Mouse (Mus musculus): Measurements from ENCODE around the gene Rbm33.

Gene Rbm33

DNA sequence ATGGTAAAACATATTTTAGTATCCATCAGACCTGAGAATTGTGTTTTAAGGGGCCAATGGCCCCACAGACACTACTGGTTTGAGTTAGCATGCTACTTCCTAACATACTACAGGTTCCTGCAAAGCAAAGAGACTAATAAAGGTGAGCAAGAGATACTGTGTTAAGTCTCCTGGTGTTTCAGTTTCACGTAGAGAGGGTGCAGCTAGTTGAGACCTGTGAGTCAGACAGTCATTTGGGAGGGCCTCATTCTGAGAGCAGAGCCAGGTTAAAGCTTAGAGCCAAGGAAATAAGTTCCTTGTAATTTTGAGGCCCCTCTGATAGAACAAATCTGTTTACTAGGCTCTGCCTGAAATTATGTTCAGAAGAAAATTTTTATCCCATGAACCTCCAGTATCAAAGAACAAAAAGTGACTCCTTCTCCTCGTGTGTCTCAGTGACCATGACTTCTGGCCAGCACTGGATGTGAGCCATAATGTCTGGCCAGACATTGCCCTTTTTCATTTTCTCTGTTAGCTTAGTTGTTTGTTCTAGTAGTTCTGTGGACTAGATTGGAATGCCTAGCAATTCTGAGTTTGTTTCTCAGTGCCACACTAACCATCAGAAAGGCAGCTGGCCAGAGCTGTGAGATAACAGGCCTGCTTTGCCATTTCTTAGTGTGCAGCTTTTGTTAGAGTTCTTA lies 95.2 kb downstream of the Rbm33 start:
- in situ Hi-C loops (cut with MboI, MseI) = no loop called here

DNA sequence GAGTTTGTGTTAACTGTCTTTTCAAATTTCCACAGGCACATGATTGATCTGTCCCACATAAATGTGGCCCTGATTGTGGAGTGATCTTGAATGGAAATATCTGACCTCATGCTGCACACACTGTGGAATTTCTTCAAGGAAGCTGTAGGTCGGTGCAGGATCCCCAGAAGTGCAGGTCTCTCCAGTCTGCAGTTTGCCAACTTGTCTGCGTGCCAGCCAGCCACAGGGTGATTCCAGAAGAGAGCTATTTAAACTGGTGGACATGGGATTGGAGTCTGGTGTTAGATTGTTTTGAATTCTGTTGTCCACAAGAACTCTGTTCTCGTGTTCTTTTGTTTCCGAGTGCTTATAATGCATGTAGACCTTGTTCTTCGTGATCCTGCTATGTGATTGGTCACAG lies 96.6 kb downstream of the Rbm33 start:
- in situ Hi-C loops (cut with MboI, MseI) = no loop called here

DNA sequence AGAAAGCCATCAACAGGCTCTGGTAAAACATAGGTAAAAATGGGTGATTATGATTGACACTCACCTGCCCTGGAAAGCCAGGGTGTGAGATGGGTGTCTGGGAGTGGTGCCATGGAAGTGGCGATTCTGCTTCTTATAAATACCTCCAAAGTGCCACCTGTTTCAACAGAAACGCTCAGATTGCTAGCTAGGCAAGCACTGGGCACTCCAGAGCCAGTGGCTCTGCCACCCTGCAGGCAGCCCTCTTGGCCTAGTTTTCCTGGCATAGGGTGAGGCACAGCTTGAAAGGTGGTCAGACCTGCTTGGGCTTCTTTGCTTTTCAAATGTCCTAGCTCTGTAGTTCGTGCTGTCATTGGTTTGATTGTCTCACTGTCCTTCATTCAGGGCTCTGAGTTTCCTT lies 97.2 kb downstream of the Rbm33 start:
- in situ Hi-C loops (cut with MboI, MseI) = no loop called here

DNA sequence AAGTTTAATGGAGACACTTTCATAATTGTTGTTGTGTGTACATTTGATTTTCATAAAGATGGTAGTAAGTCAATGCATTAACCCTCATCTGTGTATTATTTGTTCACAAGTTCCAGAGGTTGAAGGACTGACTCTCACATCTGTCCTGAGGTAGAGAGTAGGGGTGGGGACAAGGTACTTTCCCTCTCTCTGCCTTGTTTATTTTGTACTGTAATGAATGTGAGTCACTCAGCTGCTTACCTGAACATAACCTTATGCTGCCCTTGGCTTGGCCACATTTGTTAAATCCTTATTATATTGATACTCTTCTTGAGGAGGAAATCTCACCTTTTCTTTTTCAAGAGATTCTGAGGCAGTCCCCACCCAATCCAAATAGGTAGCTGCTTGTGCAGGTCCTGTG lies 99.1 kb downstream of the Rbm33 start:
- in situ Hi-C loops (cut with MboI, MseI) = no loop called here

DNA sequence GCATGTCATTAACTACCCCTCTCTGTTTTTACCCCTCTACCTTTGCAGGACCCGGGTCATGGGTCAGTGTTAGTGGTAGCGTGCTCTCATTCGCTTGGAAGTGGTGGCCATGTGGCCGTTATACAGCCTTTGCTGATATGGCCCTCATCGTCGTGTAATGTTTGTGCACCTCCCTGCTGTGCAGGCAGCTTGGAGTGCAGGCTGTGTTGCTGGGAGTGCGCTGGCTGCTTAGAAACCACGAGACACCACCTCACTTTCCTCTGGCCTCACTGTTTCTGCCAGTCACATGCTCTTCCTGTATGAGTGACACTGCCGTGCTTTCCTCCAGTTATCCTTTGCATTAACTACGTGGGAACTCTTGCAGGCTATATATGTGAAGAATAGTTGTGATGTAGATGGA lies 101.8 kb downstream of the Rbm33 start:
- in situ Hi-C loops (cut with MboI, MseI) = no loop called here

DNA sequence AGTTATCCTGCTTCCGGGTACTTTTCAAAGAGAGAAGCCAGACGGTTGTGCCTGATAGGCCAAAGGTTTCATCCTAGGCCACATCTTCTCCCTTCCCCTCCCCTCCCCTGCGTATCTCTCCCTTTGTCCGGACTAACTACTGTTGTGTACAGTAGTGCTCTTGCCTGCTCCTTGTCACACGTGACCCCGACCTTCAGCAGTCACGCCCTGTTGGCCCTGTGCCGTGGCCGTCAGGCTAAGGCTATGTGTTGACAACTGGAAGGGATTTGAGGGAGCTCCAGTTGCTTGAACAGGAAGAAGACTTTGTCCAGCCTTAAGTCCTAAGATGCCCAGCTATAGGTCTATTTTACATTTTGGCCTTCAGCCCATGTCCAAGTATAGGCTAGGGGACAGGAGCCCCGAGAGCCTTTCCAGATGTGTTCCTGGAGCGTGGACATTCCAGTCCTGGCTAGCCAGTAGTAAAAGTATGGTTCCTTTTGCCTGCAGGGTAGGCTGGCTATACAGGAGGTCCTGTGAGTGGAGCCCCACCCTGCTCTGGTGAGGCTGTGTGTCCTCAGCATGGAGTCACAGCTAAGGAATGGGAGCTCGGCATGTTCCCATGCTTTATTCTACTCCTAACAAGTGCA lies 102.8 kb downstream of the Rbm33 start:
- in situ Hi-C loops (cut with MboI, MseI) = no loop called here

DNA sequence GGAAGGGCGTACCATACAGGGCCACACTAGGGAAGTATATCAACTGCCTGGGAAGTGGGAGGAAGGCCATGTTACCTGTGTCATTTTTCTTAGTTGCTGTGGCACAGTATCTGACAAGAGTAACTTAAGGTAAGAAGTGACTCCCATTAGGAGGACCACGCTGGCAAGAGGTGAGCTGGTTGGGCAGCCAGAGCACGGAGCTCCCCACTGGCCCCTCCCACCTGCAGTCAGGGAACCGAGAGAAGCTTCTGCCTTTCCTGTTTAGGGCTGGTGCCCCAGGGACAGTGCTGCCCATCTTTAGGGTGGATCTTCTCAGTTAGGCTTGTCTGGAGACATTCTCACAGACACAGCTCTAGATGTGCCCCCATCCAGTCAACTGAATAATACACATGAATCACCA lies 106.9 kb downstream of the Rbm33 start:
- in situ Hi-C loops (cut with MboI, MseI) = no loop called here

DNA sequence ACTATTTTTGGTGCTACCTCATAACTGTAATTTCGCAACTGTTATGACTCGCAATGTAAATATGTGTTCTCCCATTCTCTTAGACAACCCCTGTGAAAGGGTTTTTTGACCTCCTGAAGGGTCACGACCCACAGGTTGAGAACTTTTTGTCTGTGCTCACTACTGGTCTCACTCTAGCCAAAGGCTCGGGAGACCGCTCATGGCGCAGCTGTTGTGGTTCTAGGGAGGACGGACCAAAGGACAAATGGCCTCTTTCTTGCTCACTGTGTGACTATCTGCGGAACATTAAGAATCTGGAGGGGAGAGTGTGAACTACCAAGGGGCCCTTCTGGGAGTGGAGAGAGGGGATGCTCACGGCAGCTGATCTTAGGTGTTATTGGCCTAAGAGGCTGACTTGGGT lies 109.0 kb downstream of the Rbm33 start:
- in situ Hi-C loops (cut with MboI, MseI) = no loop called here

DNA sequence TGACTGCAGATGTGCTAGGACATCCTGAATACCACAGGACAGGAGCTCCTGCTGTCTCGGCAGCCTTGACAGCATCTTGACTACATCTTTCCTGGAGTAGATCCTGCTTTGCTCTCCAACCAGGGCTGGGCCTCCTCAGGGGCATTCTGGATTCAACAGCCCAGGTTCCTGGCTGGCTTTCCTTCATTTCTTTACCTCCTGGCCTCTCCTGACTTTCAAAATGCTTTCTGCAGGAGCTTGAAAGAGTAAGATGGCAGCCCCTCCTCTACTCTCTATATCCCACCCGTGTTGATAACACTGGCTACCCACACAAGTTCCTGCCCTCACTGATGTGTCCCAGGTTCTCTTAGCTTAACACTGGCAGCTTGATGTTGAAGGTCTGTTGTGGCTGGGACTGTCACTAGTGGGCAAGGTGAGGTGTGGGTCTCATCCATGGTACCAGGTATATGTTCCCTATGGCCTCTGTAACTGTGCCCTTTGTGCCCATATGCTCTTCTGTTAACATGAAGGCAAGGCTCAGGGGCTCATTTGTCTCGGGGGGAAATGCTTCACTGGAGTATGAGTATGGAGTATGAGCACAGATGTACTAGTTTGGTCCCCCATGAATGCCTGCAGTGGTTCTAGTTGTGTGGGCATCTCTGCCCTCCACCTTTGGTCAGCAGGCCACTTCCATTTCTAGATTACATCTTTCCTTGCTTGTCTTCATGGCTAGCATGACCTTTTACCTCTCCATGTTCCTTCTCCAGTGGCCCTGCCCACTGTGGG lies 133.4 kb downstream of the Rbm33 start:
- in situ Hi-C loops (cut with MboI, MseI) = loop anchor here (5.0 to 25.0 kb wide), 3 partner anchors 844 to 1037 kb away; partner anchors contain the start of gene Mnx1

DNA sequence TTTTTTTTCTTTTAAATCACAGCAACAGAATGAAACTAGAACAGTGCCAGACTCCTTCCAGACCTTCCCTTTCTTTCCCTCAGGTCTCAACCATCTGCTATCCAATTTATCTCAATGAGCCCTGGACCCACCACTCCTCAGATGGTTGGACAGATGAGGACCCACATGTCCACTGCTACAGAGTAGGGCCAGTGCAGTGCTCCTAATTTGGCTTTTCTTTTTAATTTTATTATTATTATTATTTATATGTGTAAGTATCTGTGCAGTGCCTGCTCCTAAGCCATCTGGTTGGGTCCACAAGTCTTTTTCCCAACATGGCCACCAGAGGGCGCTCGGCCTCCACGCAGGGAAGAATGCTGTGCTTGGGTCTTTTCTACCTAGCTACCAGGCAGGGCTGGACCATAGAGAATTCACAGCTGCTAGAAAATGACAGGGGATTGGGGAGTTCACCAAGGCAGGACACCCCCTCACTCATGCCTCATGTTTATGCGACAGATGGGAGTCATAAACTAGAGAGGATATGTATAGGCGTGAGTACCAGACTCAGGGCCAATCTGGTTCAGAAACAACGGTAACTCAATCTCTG lies 134.2 kb downstream of the Rbm33 start:
- in situ Hi-C loops (cut with MboI, MseI) = loop anchor here (5.0 to 25.0 kb wide), 3 partner anchors 844 to 1036 kb away; partner anchors contain the start of gene Mnx1

DNA sequence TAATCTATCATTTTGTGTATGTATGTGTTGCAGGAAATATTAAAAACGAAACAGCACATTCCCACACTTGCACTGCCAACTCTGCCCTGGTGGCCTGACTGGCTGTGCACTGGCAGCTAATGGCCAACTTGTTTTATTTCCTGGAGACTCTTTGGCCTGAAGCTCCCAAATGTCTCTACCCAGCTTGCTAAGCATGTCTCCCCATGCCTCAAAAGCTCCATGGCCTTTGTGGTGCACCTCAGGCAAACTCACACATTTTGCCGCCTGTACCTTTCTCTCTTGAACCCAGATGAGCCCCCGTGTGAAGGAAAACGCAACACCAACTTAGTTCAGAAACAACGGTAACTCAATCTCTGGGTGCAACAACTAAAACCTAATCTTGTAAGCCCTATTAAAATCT lies 136.2 kb downstream of the Rbm33 start:
- in situ Hi-C loops (cut with MboI, MseI) = loop anchor here (5.0 to 25.0 kb wide), 3 partner anchors 842 to 1034 kb away; partner anchors contain the start of gene Mnx1

DNA sequence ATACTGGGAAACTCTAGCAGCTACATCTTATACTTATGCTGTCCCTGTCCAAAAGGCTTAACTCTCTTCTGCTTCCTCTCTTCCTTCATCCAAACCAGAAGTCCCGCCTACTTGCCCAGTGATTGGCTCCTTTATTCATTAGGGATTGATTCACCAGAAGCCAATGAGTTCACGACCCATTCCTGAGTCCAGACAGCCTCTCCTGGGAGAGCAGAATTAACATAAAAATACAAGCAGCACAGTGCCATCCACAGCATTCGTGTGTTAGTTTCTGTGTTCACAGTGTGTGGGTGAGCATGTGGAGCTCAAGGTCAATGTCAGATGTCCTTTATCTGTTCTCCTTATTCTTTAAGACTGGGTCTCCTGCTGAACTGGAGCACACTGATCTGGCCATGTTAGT lies 136.6 kb downstream of the Rbm33 start:
- in situ Hi-C loops (cut with MboI, MseI) = loop anchor here (5.0 to 25.0 kb wide), 3 partner anchors 841 to 1034 kb away; partner anchors contain the start of gene Mnx1

DNA sequence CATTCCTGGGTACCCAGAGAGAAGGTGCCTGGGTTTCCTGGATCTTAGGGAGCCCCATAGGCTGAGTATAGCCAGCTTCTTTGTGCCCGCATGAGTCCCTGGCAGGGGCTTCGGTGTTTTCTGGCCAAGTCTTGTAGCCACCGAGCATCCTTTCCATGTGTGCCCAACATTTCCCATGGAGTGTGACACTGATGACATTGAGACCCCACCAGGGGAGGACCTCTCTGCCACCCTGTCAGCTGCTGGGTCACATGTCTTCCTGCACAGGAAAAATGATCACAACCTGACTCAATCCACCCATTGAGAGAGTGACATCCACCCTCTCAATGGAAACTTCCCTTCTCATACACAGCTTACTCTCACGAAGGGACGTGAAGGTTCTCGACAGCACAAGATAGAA lies 137.6 kb downstream of the Rbm33 start:
- in situ Hi-C loops (cut with MboI, MseI) = loop anchor here (5.0 to 25.0 kb wide), 3 partner anchors 840 to 1033 kb away; partner anchors contain the start of gene Mnx1

DNA sequence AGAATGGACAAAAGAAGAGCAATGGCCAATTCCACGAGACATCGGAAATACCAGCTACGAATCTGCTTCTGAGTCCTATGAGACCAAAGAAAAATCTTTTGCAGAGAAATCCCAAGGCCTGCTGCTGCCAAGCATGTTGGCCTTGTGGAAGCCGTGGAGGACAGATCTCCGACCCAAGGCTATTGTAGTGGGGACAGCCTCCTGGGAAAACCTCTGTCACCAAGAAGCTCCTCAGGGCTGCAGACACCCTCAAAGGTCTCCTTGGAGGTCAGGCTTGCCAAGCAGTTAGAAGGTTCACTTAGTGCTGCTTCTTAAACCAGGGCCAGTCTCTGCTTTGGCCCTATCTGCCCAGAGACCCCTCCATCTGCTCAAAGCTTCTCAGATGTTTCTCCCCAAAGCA lies 138.8 kb downstream of the Rbm33 start:
- in situ Hi-C loops (cut with MboI, MseI) = loop anchor here (10.0 to 25.0 kb wide), 2 partner anchors 839 to 1032 kb away; partner anchors contain the start of gene Mnx1

DNA sequence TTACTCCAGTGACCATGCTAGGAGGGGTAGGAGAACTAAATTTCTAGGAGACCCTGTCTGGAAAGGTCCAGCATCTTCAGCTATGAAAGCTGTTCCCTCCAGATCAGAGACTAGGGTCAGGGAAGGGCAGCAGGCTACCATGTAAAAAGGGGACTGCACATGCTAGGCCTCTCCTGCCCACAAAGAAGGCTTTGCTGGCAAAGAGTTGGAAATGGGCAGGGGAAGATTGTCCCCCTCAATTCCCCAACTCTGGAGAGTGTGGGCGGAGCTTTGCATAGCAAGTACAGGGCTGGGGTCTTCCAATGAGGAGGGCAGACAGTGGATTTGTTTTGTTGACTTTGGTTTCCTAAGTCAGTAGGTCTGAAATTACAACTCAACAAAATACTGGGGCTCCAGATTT lies 139.4 kb downstream of the Rbm33 start:
- in situ Hi-C loops (cut with MboI, MseI) = loop anchor here (10.0 to 25.0 kb wide), 2 partner anchors 838 to 1031 kb away; partner anchors contain the start of gene Mnx1

DNA sequence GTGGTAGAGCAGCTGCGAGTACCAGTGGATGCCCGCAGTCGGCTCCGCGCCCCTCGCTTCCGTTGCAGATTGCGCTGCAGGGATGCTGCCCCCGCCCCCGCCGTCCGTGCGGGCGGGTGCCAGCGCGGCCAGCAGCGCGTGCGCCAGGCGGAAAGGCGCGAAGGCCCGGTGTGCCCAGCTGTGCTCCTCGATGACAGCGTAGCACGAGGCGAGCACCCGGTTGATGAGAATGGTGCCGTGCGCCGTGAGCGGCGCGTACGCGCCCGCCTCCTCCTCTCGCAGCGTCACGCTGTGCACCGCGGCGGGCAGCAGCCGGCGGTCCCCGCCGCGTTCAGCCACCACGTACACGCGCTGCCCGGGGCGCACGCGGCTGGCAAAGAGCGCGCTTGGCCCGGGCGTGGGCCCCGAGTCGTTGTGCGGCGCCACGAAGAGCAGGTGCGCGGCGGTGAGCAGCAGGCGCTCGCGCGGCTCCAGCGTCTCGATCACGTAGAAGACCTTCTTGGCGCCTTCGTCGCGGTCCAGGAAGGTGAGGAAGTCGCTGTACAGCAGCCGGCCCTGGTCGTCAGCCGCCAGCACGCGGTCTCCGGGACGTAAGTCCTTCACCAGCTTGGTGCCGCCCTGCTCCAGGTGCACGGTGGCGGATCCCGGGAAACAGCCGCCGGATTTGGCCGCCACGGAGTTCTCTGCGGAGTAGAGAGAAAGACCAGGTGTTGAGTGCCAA lies 141.2 kb downstream of the Rbm33 start:
- in situ Hi-C loops (cut with MboI, MseI) = loop anchor here (10.0 to 25.0 kb wide), 2 partner anchors 837 to 1029 kb away; partner anchors contain the start of gene Mnx1

DNA sequence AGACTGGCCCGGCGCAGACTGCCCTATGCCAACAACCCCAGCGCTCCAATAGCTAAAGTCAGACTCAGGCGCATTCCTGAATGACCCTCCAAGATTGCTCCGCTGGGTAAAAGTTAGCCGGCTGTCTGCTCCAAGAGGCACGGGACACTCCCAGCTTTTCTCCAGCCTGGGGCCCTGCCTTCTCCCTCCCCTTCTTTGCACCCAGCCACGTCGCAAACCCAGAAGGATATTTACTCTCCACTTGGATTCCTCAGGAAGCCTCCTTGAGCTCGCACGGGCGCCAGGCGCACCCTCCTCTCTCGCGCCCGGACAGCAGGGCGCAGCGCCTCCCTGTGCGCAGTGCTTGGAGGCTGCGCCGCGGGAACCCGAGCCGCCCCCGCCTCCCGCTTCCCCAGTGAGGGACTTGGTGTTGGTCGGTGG lies 141.9 kb downstream of the Rbm33 start:
- in situ Hi-C loops (cut with MboI, MseI) = loop anchor here (10.0 to 25.0 kb wide), 2 partner anchors 836 to 1028 kb away; partner anchors contain the start of gene Mnx1

DNA sequence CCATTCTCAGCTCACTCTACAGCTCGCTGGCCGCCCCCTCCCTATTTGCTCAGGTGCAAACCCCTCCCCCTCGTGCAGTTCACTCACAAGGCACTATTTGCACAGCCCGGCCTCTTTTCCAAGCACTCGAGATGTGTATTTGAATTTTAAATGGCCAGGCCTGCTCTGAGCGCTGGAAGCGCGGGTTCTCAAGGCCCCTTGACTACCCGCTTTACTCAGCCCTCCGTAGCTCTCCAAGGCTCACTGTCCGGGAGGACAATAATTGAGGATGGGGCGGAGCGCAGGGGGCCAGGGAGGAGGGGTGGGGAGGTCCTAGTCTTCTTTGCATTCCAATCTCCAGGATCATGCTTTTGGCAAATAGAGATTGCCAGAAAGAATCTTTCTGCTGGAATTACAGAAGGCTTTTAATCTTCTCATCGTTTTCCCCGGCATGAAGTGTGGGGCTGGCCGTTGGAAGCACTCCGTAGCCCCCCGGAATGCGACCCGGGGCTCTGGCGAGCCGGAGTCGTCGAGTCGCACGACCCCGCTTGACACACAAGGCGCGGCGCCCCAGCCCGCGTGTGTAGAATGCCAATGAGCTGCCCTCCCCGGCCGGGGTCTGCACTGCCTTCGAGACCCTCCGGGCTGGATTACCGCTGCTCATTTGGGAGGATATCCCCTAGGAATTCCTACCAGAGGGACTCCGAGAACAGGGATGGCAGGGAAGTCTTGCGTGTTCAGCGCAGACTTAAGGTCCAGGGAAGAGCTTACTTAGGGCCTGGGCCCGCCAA lies 142.7 kb downstream of the Rbm33 start:
- in situ Hi-C loops (cut with MboI, MseI) = loop anchor here (10.0 to 25.0 kb wide), 2 partner anchors 835 to 1028 kb away; partner anchors contain the start of gene Mnx1

DNA sequence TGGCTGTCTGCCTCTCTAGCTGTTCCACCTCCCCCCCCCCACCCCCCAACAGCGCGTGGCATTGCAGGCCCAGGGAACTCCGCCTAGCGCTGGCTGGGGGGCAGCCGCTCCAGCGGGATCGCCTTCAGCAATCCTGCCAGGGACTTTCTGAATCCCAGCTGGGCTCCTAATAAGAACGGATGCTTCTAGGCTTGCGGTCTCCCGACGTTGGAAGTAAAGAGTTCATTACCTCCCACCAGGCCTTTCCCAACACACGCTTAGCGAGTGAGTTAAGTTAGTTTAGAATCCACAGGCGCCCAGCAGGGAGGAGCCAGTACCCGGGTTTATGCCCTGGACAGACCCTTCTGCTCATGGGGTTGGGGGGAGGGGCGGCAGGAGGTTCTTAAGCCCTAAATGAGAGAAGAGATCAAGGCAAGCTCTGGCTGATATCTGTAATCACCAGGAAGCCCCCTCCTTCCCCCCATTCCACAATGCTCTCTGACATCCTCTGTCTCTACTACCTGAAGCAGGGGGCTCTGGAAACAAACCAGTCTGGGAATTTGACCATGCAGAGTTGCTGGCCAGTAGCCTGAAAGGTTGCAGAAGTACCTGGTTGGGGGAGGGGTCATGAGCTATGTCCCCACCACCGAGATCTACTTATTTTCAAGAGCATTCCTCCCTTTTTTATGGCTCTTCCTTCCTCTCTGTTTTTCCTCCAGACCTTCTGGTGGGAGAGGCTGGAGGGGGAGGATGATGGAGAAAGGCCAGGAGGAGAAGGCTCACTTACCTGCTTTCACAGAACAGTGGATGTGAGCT lies 143.8 kb downstream of the Rbm33 start:
- in situ Hi-C loops (cut with MboI, MseI) = loop anchor here (25.0 kb wide), 1 partner anchor 1027 kb away; the partner anchor contains the start of gene Mnx1
